Mouse (Mus musculus): ENCODE results near the gene B3gnt2. TPM values are rescaled to one million over a fixed set of nuclear protein-coding genes. Genes with fewer than 3 reads are reported as not detected.
A peak's percentile ranks its signal among the peaks of the same experiment; 100 is the strongest.

The B3gnt2 gene
- polyA plus RNA-seq, 1 experiment from 2014 or later: 12.6 TPM

DNA sequence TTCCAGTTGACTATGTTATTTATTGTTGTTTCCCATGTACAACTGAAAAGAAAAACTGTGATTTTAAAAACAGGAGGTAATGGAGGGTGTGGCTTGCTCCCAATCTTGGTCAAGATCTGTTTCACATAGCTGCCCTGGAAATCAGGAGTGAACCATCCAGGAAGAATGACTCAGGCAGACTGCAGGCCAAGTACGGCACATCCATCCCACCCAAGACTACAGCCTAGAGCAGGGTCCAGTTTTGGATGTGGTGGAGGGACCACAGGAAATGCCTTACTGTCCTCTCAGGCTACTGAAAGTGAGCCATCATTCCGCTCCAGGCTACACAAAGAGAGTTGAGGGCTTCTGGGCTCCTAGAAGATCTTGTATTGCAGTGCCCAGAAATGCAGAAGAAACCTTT is 80.0 kb downstream of the B3gnt2 start:
- Histone ChIP-seq H3K4me1 (peaks cover 10% of the 10 kb centered on the region; the same call in 1 of the 2 replicates), H3K36me3 (no peaks in the 10 kb centered on the region), H3K9ac (no peak overlapping the region), H3K27ac (0 out of 2 replicates have a peak overlapping the region, but pooled peaks have one; percentile 33), H3K9me3 (no peaks in the 10 kb centered on the region), H3K4me2 (no peak overlapping the region), H3K27me3 (no peaks in the 10 kb centered on the region), H3K4me3 (no peak overlapping the region)
- no peak for ATAC-seq (ENCODE audit: borderline replicate concordance, extremely low read depth, low FRiP score, low TSS enrichment)
- 69% methylated on average over 2 of the region's 2 CpGs for WGBS

DNA sequence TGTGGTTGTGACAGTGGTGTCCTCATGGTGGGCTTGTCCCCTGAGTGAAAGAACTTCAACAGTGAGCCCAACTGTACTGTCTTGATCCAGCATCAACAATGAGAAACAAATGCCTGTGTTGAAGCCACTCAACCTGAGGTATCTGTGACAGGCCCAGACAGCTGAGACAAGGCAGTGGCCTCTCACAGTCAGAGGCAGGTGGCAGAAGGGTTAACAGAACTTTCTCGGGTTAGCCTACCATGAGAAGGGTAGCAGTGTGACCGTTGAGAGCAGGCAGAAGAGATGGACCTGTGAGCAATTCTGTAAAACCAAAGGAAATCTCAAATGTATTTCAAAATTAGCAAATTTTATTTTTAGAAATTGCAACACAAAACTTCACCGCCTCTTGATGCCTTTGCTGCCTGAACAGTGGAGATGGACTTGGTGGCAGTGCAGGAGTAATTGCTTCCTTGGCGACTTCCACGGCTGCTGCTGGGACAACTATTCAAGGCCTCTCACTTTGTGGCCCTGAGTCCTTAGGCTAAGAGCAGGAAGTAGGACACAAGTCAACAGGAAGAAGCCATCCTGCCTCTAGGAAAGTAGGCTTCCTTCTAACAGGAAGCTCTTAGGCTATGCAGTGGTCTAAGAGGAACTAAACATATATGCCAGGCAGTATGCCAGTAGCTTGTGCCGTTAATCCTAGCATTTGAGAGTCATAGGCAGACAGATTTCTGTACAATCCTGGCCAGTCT is 80.8 kb downstream of the B3gnt2 start:
- Histone ChIP-seq H3K27me3 (no peaks in the 10 kb centered on the region), H3K27ac (0 out of 2 replicates have a peak overlapping the region, but pooled peaks have one; percentile 33), H3K4me1 (peaks cover 10% of the 10 kb centered on the region; the same call in 1 of the 2 replicates), H3K4me3 (no peak overlapping the region), H3K4me2 (no peak overlapping the region), H3K36me3 (no peaks in the 10 kb centered on the region), H3K9me3 (no peaks in the 10 kb centered on the region), H3K9ac (no peak overlapping the region)
- WGBS: 57% methylated on average over 6 of the region's 6 CpGs
- ATAC-seq (ENCODE audit: borderline replicate concordance, extremely low read depth, low FRiP score, low TSS enrichment): no peak; the same call in 1 of the 2 replicates

GRCm38 (mm10) chr11:22778596-22778995 is 82.2 kb downstream of the B3gnt2 start:
- WGBS: 72% methylated on average over 3 of the region's 3 CpGs
- H3K9ac ChIP-seq: no peak overlapping the region
- H3K36me3 ChIP-seq: no peaks in the 10 kb centered on the region
- H3K4me2 ChIP-seq: no peak overlapping the region
- ATAC-seq (ENCODE audit: borderline replicate concordance, extremely low read depth, low FRiP score, low TSS enrichment): no peak
- H3K4me3 ChIP-seq: no peak overlapping the region
- peaks cover 10% of the 10 kb centered on the region; the same call in 1 of the 2 replicates for H3K4me1 ChIP-seq
- H3K27ac ChIP-seq: no peak overlapping the region
- H3K9me3 ChIP-seq: no peaks in the 10 kb centered on the region
- H3K27me3 ChIP-seq: no peaks in the 10 kb centered on the region

DNA sequence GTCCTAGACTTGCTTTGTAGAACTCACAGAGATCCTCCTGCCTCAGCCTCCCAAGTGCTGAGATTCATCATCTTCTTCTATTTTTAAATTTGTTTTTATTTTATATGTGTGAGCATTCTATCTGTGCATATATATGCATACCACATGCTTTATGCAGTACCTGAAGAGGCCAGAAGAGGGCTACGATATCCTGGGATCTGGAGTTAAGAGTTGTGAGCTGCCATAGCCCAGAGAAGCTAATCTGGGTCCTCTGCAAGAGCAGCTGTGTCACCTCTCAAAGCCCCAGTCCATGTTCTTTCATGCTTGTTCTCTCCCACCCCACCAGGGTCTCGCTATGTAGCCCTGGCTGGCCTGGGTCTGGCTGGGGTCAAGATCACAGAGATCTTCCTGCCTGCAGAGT is 83.2 kb downstream of the B3gnt2 start:
- 91% methylated on average over 2 of the region's 2 CpGs for WGBS

GRCm38 (mm10) chr11:22774821-22775220 is 85.9 kb downstream of the B3gnt2 start:
- ATAC-seq (ENCODE audit: borderline replicate concordance, extremely low read depth, low FRiP score, low TSS enrichment): no peak
- Histone ChIP-seq H3K4me1 (peaks cover 3% of the 10 kb centered on the region; the same call in 1 of the 2 replicates), H3K9ac (no peak overlapping the region), H3K4me2 (no peak overlapping the region), H3K27ac (no peak overlapping the region), H3K4me3 (no peak overlapping the region), H3K9me3 (no peaks in the 10 kb centered on the region), H3K36me3 (no peaks in the 10 kb centered on the region), H3K27me3 (no peaks in the 10 kb centered on the region)
- WGBS: 83% methylated on average over 2 of the region's 2 CpGs

More for the DNA sequence above, 83.2 kb downstream of the B3gnt2 start:
- no peak overlapping the region for H3K27ac ChIP-seq
- H3K36me3 ChIP-seq: no peaks in the 10 kb centered on the region
- no peaks in the 10 kb centered on the region for H3K27me3 ChIP-seq
- H3K4me1 ChIP-seq: peaks cover 4% of the 10 kb centered on the region; the same call in 1 of the 2 replicates
- H3K9ac ChIP-seq: no peak overlapping the region
- H3K4me3 ChIP-seq: no peak overlapping the region
- H3K4me2 ChIP-seq: no peak overlapping the region
- ATAC-seq (ENCODE audit: borderline replicate concordance, extremely low read depth, low FRiP score, low TSS enrichment): no peak
- H3K9me3 ChIP-seq: no peaks in the 10 kb centered on the region

DNA sequence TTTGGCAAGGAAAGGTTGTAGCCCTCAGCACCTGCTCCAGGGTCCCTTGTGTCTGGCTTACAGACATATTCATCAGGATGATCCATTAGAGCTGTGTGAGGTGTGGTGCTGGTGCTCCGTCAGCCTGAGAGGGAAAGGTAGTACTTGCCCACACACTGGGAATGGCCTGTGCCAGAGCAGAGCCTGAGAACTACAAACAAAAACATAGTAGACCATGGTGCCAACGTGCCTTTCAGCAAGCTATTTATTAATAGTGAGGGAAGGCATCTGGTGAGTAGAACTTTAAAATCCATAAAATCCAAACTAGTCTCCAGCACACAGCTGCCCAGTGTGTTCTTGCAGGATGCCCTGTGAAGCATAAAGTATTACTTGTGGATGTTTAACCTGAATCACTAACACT is 94.5 kb downstream of the B3gnt2 start:
- H3K27ac ChIP-seq: no peak overlapping the region

DNA sequence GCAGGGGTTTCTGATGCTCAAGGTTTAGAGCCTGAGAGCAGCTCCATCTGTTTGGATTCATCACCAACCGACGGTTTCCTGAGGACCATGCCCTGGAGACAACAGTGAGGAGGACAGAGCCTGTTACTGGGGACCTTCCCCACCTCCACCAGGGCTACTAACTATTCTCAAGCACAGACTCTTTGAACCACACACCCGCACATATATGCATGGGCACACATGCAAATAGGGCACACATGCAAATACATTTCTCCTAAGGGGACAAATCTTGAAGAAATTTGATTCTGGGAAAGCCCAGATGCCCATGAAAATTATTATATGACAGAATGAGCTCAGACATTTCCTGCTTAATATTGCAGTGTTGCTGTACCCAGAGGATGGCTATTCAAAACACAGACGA is 95.3 kb downstream of the B3gnt2 start:
- no peak for ATAC-seq (ENCODE audit: borderline replicate concordance, extremely low read depth, low FRiP score, low TSS enrichment)
- Histone ChIP-seq H3K9ac (no peak overlapping the region), H3K4me2 (no peak overlapping the region), H3K9me3 (no peaks in the 10 kb centered on the region), H3K4me1 (no peaks in the 10 kb centered on the region), H3K36me3 (no peaks in the 10 kb centered on the region), H3K4me3 (no peak overlapping the region), H3K27ac (no peak overlapping the region), H3K27me3 (no peaks in the 10 kb centered on the region)
- WGBS: 79% methylated on average over 4 of the region's 4 CpGs

More for the DNA sequence above, 94.5 kb downstream of the B3gnt2 start:
- Histone ChIP-seq H3K27me3 (no peaks in the 10 kb centered on the region), H3K4me3 (no peak overlapping the region), H3K4me1 (no peaks in the 10 kb centered on the region), H3K4me2 (no peak overlapping the region), H3K9me3 (no peaks in the 10 kb centered on the region), H3K9ac (no peak overlapping the region), H3K36me3 (no peaks in the 10 kb centered on the region)
- no peak for ATAC-seq (ENCODE audit: borderline replicate concordance, extremely low read depth, low FRiP score, low TSS enrichment)
- 64% methylated on average over 2 of the region's 2 CpGs for WGBS

- H3K4me2 ChIP-seq: no peak overlapping the region
- 62% methylated on average over 4 of the region's 4 CpGs for WGBS
- H3K4me3 ChIP-seq: no peak overlapping the region
- no peak overlapping the region for H3K27ac ChIP-seq
- H3K9ac ChIP-seq: no peak overlapping the region
- no peaks in the 10 kb centered on the region for H3K4me1 ChIP-seq
- ATAC-seq (ENCODE audit: borderline replicate concordance, extremely low read depth, low FRiP score, low TSS enrichment): no peak
- H3K27me3 ChIP-seq: no peaks in the 10 kb centered on the region
- H3K36me3 ChIP-seq: no peaks in the 10 kb centered on the region
- no peaks in the 10 kb centered on the region for H3K9me3 ChIP-seq
Measured at GRCm38 (mm10) chr11:22763556-22764295, 97.0 kb downstream of the B3gnt2 start.

- 57% methylated on average over 1 of the region's 1 CpGs for WGBS
- Histone ChIP-seq H3K9me3 (no peaks in the 10 kb centered on the region), H3K27ac (no peak overlapping the region), H3K4me3 (no peak overlapping the region), H3K27me3 (no peaks in the 10 kb centered on the region), H3K4me1 (no peaks in the 10 kb centered on the region), H3K9ac (no peak overlapping the region), H3K4me2 (no peak overlapping the region), H3K36me3 (no peaks in the 10 kb centered on the region)
- ATAC-seq (ENCODE audit: borderline replicate concordance, extremely low read depth, low FRiP score, low TSS enrichment): no peak
Measured at GRCm38 (mm10) chr11:22763055-22763454, 97.7 kb downstream of the B3gnt2 start.

DNA sequence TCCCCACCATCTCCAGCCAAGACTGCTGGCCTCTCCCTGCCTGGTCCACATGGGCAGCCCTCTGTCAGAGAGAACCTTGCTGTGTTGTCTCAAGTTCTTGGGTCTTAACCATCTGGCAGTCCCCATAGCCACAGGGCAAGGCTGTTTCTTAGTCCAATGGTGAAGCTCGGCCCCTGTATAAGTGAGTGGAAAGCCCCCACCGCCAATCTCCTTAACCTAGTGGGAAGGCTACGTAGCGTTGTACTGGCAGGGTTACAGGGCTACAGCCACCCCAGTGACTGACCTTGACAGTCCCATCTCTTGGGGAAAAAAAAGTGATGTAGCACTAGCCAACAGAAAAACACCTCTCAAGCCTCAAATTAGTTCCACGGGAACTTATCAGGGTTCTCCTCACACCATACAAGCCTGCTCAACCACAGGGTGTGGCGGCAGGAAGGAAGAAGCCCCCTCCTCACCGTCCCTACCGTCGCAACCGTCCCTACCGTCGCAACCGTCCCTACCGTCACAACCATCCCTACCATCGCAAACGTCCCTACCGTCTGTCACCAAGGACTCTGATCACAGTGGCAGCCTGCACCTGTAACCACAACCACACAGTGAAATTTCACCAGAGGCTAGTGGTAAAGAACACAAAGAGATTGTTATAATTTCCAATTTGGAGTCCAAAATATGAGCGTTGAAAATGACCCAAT is 98.4 kb downstream of the B3gnt2 start:
- Histone ChIP-seq H3K4me2 (no peak overlapping the region), H3K4me3 (no peak overlapping the region), H3K27ac (no peak overlapping the region), H3K9ac (no peak overlapping the region), H3K9me3 (no peaks in the 10 kb centered on the region), H3K27me3 (no peaks in the 10 kb centered on the region), H3K36me3 (no peaks in the 10 kb centered on the region), H3K4me1 (no peaks in the 10 kb centered on the region)
- WGBS: 80% methylated on average over 18 of the region's 18 CpGs
- no peak for ATAC-seq (ENCODE audit: borderline replicate concordance, extremely low read depth, low FRiP score, low TSS enrichment)

- H3K4me1 ChIP-seq: no peaks in the 10 kb centered on the region
- no peak overlapping the region for H3K9ac ChIP-seq
- no peak overlapping the region for H3K4me3 ChIP-seq
- no peak for ATAC-seq (ENCODE audit: borderline replicate concordance, extremely low read depth, low FRiP score, low TSS enrichment)
- no peaks in the 10 kb centered on the region for H3K27me3 ChIP-seq
- no peaks in the 10 kb centered on the region for H3K36me3 ChIP-seq
- 85% methylated on average over 4 of the region's 4 CpGs for WGBS
- no peak overlapping the region for H3K27ac ChIP-seq
- no peak overlapping the region for H3K4me2 ChIP-seq
- no peaks in the 10 kb centered on the region for H3K9me3 ChIP-seq
Measured at GRCm38 (mm10) chr11:22759783-22760182, 101.0 kb downstream of the B3gnt2 start.

Measured in lung, embryonic 15.5 days (tissue).